Mouse (Mus musculus): ENCODE results near the gene Gm5624.
"Not testable (repeated sequence)": the region's sequence is repeated elsewhere in the genome, so short reads cannot be mapped to it uniquely, and the experiment has no call there.

The Gm5624 gene

GRCm38 (mm10) chr14:44627737-44628136 is at the start of gene Gm5624:
Gene Gm5624 (minus strand): TSS chr14:44627938.
- DNase-seq, result not testable (repeated sequence)

- not testable (repeated sequence) for DNase-seq
Measured at GRCm38 (mm10) chr14:44591765-44592164, 36.0 kb downstream of the Gm5624 start.

- not testable (repeated sequence) for DNase-seq
Measured at GRCm38 (mm10) chr14:44582853-44583252, 44.9 kb downstream of the Gm5624 start, which contains the start of gene Gm8247. Gene Gm8247 (plus strand): TSS chr14:44583153.

GRCm38 (mm10) chr14:44547961-44548360 is 79.8 kb downstream of the Gm5624 start:
- DNase-seq, result not testable (repeated sequence)

GRCm38 (mm10) chr14:44517976-44518375 is 109.8 kb downstream of the Gm5624 start, which contains the start of gene Gm17093:
Gene Gm17093 (plus strand): TSS chr14:44518276.
- not testable (repeated sequence) for DNase-seq
